Mouse (Mus musculus) kidney, adult 8-10 months (tissue): Measurements from ENCODE around the gene Nudt16l1.
A peak's percentile ranks its signal among the peaks of the same experiment; 100 is the strongest.

Experiments
- DNase-seq, 2 experiments: peaks; one replicate each; pipeline ENCODE4 v3.0.0; 2022

Nudt16l1 gene

GRCm38 (mm10) chr16:4938461-4938860, at the start of gene Nudt16l1:
Gene Nudt16l1, plus strand, starts transcription at chr16:4938761.
- DNase-seq, result no peak

- DNase-seq, result no peak
Observed at GRCm38 (mm10) chr16:4890201-4890709, 48.3 kb upstream of the Nudt16l1 start.

GRCm38 (mm10) chr16:4892171-4892570, 46.4 kb upstream of the Nudt16l1 start:
- no peak for DNase-seq

GRCm38 (mm10) chr16:4894201-4894908, 44.2 kb upstream of the Nudt16l1 start:
- DNase-seq, result no peak

- peak; percentile 86 to 92 for DNase-seq
Observed at GRCm38 (mm10) chr16:4896249-4897027, 42.1 kb upstream of the Nudt16l1 start.

- no peak for DNase-seq
Observed at GRCm38 (mm10) chr16:4897146-4897730, 41.3 kb upstream of the Nudt16l1 start.

GRCm38 (mm10) chr16:4898881-4899280, 39.7 kb upstream of the Nudt16l1 start:
- no peak for DNase-seq

- DNase-seq, result no peak
Observed at GRCm38 (mm10) chr16:4899711-4900110, 38.9 kb upstream of the Nudt16l1 start.

- peak; percentile 74 to 82 for DNase-seq
Observed at GRCm38 (mm10) chr16:4901167-4901566, 37.4 kb upstream of the Nudt16l1 start.

GRCm38 (mm10) chr16:4902390-4902789, 36.2 kb upstream of the Nudt16l1 start:
- no peak for DNase-seq

GRCm38 (mm10) chr16:4903491-4904102, 35.0 kb upstream of the Nudt16l1 start:
- DNase-seq, result peak; percentile 44 to 54

GRCm38 (mm10) chr16:4904878-4905277, 33.7 kb upstream of the Nudt16l1 start:
- DNase-seq, result no peak

- DNase-seq, result no peak
Observed at GRCm38 (mm10) chr16:4905591-4905990, 33.0 kb upstream of the Nudt16l1 start.

GRCm38 (mm10) chr16:4906559-4906958, 32.0 kb upstream of the Nudt16l1 start:
- no peak for DNase-seq

- DNase-seq, result peak; percentile 40 to 50
Observed at GRCm38 (mm10) chr16:4907386-4907785, 31.2 kb upstream of the Nudt16l1 start.

- no peak for DNase-seq
Observed at GRCm38 (mm10) chr16:4907972-4908371, 30.6 kb upstream of the Nudt16l1 start.

GRCm38 (mm10) chr16:4909745-4910144, 28.8 kb upstream of the Nudt16l1 start:
- no peak for DNase-seq

- no peak for DNase-seq
Observed at GRCm38 (mm10) chr16:4910758-4911157, 27.8 kb upstream of the Nudt16l1 start.

- no peak for DNase-seq
Observed at GRCm38 (mm10) chr16:4912074-4912648, 26.4 kb upstream of the Nudt16l1 start.

GRCm38 (mm10) chr16:4912907-4913782, 25.4 kb upstream of the Nudt16l1 start:
- DNase-seq, result no peak
